Mouse (Mus musculus) brain, adult 2 months (tissue): Measurements from ENCODE around the gene Olfr298.

Source experiments
- DNase-seq: peaks from one replicate; pipeline ENCODE4 v3.0.0; 2011; ENCODE audit warnings: low read depth, low spot score

Olfr298 gene

GRCm38 (mm10) chr7:86492384-86492783 is at the start of gene Olfr298:
TSS of gene Olfr298 (minus strand) at chr7:86492484.
- DNase-seq, result no peak

DNA sequence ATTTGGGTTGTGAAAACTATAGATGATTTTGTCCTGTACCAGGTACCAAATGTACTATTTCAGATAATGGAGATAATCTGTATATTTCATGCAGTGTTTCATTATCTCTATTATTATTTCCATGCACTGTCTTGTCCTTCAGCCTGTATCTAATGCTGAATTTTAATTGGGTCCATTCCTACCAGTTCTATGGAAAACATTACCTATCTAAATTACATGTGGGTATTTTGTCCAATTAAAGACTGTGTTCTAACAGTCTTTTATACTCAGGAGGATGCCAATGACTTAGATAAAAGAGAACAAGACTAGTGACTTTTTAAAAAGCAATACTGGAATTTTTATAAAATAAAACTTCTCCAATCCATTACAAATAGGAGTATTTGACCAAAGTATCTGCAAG is 27.4 kb upstream of the Olfr298 start, which contains the start of gene Olfr297:
Gene Olfr297, plus strand, starts transcription at position 301 of the 400 bp plus-strand sequence.
- DNase-seq, result no peak

DNA sequence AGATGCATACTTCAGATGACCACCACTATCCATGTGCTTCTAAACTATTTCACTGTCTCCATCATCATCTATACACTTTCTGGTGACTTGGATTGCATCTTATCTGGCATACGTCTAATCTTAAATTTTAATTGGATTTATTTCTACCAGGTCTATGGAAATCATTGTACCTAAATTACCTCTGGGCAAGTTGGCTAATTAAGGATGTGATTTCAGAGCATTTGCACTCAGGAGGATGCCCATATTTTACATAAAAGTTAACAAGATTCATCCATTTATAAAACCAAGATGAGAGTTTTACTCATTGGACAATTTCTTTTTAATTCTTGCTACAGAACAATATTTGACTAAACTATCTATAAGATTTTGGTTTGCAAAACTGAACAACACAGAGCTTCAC is 32.7 kb downstream of the Olfr298 start, which contains the start of gene Olfr299:
Gene Olfr299, plus strand, starts transcription at position 301 of the 400 bp plus-strand sequence.
- no peak for DNase-seq
